Mouse (Mus musculus): ENCODE results near the gene Mylk4. TPM values are rescaled to one million over a fixed set of nuclear protein-coding genes. Genes with fewer than 3 reads are reported as not detected.

The Mylk4 gene
- polyA plus RNA-seq, 1 experiment from 2014 or later = 1.1 TPM

DNA sequence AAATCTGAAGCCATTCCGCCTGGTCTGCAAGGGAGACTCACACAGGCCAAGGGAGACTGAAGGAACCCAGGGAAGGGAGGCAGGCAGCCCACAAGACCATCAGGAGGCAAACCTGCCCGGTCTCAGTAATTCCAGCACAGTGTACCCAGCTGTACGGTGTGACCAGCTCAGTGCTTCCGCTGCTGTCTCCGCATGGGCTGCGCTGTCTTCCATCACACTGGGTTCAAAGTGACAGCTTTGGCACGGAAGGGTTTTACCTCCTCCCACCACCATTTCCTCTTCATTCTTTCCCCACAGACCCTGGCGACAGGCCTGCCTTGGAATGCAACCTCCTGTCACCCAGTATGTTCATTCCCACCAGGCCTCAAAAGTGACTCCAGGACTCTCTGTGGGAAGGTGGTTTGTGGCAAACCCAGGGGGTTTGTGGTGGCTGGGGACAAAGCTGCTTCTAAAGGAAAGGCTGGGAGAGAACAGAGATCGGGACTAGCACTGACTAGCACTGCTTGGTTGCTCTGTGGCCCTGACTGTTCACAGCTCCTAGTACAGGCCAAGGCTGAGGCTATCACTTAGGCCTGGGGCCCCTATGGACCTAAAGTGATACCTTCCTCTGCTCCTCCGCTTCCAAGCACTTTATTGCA, 77.0 kb downstream of the Mylk4 start:
- H3K27ac ChIP-seq = peak overlapping the region; percentile 51
- no peaks in the 10 kb centered on the region for H3K9me3 ChIP-seq (replicated peaks)
- no peaks in the 10 kb centered on the region for H3K27me3 ChIP-seq
- no peak overlapping the region for H3K4me3 ChIP-seq
- H3K36me3 ChIP-seq = no peaks in the 10 kb centered on the region
- no peak overlapping the region for H3K9ac ChIP-seq
- 33% methylated on average over 10 of the region's 10 CpGs for WGBS
- peaks cover 9% of the 10 kb centered on the region for H3K4me1 ChIP-seq (replicated peaks)
- ATAC-seq (replicated peaks; ENCODE audit: insufficient number of reproducible peaks, insufficient read depth, low FRiP score, low read depth) = peak; percentile 77
- no peak overlapping the region for H3K4me2 ChIP-seq

DNA sequence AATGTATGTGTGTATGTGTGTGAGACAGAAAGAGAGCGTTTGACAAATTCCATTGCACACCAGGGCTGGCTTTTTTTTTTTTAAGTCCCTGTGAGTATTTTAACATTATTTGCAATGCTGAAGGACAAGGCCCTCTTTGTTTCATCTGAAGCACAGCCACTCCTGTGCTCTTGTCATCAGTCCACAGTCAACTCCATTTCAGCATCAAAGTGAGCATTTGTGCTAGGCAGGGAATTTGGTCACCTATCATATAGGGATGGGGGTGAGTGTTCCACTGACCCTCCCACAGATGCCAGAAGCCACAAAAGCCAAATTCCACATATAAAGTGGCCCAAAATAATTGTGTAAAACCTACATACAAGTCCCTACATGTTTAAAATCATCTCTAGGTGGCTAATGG, 78.4 kb downstream of the Mylk4 start:
- Histone ChIP-seq H3K36me3 (no peaks in the 10 kb centered on the region), H3K9ac (no peak overlapping the region), H3K4me3 (no peak overlapping the region), H3K9me3 (replicated peaks) (no peaks in the 10 kb centered on the region), H3K27me3 (no peaks in the 10 kb centered on the region), H3K27ac (no peak overlapping the region), H3K4me1 (replicated peaks) (peaks cover 9% of the 10 kb centered on the region), H3K4me2 (no peak overlapping the region)
- WGBS = 51% methylated on average over 1 of the region's 1 CpGs
- no peak for ATAC-seq (replicated peaks; ENCODE audit: insufficient number of reproducible peaks, insufficient read depth, low FRiP score, low read depth)

DNA sequence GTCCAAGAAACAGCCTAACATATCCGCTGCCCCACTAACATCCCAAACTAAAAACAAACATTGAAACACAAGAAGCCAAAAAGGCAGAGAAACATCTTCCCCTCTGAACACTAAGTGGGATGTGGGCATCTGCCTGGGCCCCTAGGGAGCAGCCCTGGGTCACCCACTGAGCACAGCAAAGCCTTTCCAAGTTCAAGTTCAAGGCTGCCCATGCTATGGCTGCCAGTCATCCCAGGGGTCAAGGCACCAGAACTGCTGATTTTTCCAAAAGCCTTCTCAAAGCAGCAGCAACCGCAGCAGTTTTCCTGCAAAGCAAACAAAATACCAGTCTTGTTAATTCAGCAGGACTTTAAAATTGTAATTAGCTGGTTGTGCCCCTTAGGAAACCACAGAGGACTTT, 78.8 kb downstream of the Mylk4 start:
- Histone ChIP-seq H3K9me3 (replicated peaks) (no peaks in the 10 kb centered on the region), H3K27me3 (no peaks in the 10 kb centered on the region), H3K4me2 (no peak overlapping the region), H3K9ac (no peak overlapping the region), H3K27ac (no peak overlapping the region), H3K4me3 (no peak overlapping the region), H3K36me3 (no peaks in the 10 kb centered on the region), H3K4me1 (replicated peaks) (peaks cover 9% of the 10 kb centered on the region)
- no peak for ATAC-seq (replicated peaks; ENCODE audit: insufficient number of reproducible peaks, insufficient read depth, low FRiP score, low read depth)
- WGBS = 73% methylated on average over 2 of the region's 2 CpGs

DNA sequence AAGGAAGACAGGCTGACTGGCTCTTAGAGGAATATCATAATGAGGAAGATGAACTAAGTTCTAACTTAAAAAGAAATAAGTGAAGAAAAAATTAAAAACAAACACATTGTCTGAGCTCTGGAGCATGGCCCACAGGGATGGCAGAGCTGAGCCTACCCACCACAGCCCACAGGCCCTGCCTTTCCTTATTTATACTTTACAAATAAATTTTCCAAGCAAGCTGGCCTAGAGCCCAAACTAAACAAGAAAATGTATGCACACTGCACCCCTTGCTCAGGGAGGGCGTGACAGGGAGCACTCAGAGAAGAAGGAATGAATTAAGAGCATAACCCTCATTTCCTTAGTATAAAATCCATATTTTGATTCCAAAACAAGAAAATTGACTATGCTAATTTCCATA, 82.2 kb downstream of the Mylk4 start:
- Histone ChIP-seq H3K27ac (no peak overlapping the region), H3K4me2 (no peak overlapping the region), H3K36me3 (no peaks in the 10 kb centered on the region), H3K27me3 (no peaks in the 10 kb centered on the region), H3K9ac (no peak overlapping the region), H3K4me1 (replicated peaks) (peaks cover 4% of the 10 kb centered on the region; the same call in 1 of the 2 replicates), H3K9me3 (replicated peaks) (no peaks in the 10 kb centered on the region), H3K4me3 (no peak overlapping the region)
- WGBS = 72% methylated on average over 1 of the region's 1 CpGs
- no peak for ATAC-seq (replicated peaks; ENCODE audit: insufficient number of reproducible peaks, insufficient read depth, low FRiP score, low read depth)

DNA sequence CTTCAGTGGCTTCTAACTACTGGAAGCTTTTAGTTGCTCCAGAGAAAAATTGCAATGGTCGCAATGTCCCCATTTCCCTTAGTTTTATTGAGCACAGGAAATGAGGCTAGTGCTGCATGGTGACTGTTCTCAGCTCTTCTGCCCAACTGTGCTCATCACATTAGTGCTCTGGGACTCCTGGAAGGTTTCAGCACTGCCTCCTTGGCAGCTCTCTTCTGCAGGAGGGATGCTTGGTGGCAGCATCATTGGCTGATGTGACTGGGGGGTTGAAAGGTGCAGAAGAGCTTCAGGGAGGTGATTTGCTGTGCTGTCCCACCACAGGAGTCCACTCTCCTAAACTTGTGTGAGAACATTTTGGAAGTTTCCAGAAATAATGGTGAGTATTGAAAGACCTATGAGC, 84.4 kb downstream of the Mylk4 start:
- Histone ChIP-seq H3K27ac (no peak overlapping the region), H3K4me3 (no peak overlapping the region), H3K4me2 (no peak overlapping the region), H3K27me3 (no peaks in the 10 kb centered on the region), H3K4me1 (replicated peaks) (no peaks in the 10 kb centered on the region), H3K9ac (no peak overlapping the region), H3K9me3 (replicated peaks) (no peaks in the 10 kb centered on the region), H3K36me3 (no peaks in the 10 kb centered on the region)
- 82% methylated on average over 1 of the region's 1 CpGs for WGBS
- ATAC-seq (replicated peaks; ENCODE audit: insufficient number of reproducible peaks, insufficient read depth, low FRiP score, low read depth) = no peak

DNA sequence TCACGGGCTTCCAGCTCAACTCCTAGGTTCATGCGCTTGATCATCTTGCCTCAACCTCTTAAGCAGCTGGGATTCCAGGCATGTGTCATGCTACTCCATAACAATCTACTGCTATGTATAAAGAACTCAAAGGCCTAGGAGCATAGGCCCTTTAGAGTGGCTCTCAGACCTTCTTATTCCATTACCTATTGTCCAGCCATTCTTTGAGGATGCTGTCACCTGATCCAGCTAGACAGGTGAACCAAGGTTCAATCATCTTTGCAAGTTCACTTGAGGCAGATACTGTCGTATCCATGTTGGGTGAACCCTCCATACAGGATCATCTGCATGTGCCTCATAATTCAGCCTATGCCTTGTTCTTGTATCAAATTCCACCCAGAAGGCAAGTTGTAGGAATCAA, 84.8 kb downstream of the Mylk4 start:
- Histone ChIP-seq H3K4me3 (no peak overlapping the region), H3K4me1 (replicated peaks) (no peaks in the 10 kb centered on the region), H3K9me3 (replicated peaks) (no peaks in the 10 kb centered on the region), H3K36me3 (no peaks in the 10 kb centered on the region), H3K4me2 (no peak overlapping the region), H3K27me3 (no peaks in the 10 kb centered on the region), H3K9ac (no peak overlapping the region), H3K27ac (no peak overlapping the region)
- 88% methylated on average over 3 of the region's 3 CpGs for WGBS
- ATAC-seq (replicated peaks; ENCODE audit: insufficient number of reproducible peaks, insufficient read depth, low FRiP score, low read depth) = no peak

DNA sequence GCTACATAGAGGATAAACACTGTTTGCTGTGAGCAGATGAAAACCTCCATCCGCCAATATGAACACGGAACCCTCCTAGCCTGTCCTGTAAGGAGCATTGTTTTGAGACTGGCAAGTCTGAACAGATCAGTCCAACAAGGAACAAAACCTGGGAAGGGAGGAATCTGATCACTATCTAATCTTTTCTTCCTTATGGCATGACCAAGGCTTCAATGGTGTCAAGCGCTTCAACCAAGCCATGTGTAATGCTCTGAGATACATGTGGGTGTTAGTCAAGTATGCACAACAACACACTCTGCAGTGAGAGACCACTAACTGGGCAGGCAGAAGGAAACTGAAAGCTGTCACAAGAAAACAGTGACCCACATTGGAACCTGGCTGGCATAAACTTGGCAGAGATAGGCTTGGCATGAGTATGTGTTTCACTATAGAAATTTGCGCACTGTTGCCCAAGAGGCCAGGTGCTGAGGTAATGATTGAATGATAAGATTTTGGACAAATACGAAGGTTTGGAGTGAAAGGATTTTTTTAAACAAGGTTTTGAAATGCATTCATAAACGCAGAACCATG, 89.8 kb downstream of the Mylk4 start:
- Histone ChIP-seq H3K4me3 (no peak overlapping the region), H3K9ac (no peak overlapping the region), H3K9me3 (replicated peaks) (no peaks in the 10 kb centered on the region), H3K36me3 (no peaks in the 10 kb centered on the region), H3K4me1 (replicated peaks) (no peaks in the 10 kb centered on the region), H3K4me2 (no peak overlapping the region), H3K27ac (no peak overlapping the region), H3K27me3 (no peaks in the 10 kb centered on the region)
- no peak for ATAC-seq (replicated peaks; ENCODE audit: insufficient number of reproducible peaks, insufficient read depth, low FRiP score, low read depth)
- WGBS = 81% methylated on average over 6 of the region's 6 CpGs

DNA sequence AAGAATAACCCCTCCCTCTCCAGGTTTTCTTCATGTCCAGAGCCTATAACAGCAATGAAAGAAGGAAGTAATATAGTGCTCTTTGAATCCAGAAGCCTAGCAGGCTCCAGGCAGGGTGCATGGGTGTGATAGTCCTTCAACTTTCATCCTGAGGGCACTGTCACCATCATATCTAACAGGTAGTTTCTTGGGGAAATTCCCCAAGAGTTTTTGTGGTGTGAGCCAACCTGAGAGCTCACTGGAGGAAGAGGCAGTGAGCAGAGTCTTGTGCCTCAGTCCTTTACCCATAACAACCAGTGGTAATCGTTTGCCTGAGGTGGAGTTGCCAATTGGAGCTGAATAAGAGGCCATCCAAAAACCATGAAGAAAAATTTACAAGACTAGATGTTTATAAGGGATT, 91.2 kb downstream of the Mylk4 start:
- Histone ChIP-seq H3K4me3 (no peak overlapping the region), H3K4me1 (replicated peaks) (no peaks in the 10 kb centered on the region), H3K9ac (no peak overlapping the region), H3K27ac (no peak overlapping the region), H3K9me3 (replicated peaks) (no peaks in the 10 kb centered on the region), H3K4me2 (no peak overlapping the region), H3K27me3 (no peaks in the 10 kb centered on the region), H3K36me3 (no peaks in the 10 kb centered on the region)
- 79% methylated on average over 1 of the region's 1 CpGs for WGBS
- ATAC-seq (replicated peaks; ENCODE audit: insufficient number of reproducible peaks, insufficient read depth, low FRiP score, low read depth) = no peak

DNA sequence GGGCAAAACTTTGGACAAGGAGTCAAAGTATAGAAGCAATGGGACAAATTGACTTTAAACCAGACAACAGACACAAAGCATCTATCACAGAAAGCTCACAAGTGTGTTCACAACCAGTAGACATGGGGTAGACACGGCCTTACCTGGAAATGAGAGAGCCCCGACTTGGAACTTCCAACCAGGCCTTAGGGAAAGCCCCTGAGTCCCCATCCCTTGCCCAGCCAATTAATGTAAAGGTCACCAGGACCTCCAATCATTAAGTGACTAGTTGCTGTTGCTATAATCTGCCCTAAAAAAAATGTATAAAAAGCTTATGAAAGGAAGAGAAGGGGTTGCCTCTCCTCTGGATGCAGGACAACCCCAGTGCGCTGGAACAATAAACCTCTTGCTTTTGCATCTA, 93.5 kb downstream of the Mylk4 start:
- H3K9ac ChIP-seq = no peak overlapping the region
- ATAC-seq (replicated peaks; ENCODE audit: insufficient number of reproducible peaks, insufficient read depth, low FRiP score, low read depth) = no peak
- 84% methylated on average over 3 of the region's 3 CpGs for WGBS

DNA sequence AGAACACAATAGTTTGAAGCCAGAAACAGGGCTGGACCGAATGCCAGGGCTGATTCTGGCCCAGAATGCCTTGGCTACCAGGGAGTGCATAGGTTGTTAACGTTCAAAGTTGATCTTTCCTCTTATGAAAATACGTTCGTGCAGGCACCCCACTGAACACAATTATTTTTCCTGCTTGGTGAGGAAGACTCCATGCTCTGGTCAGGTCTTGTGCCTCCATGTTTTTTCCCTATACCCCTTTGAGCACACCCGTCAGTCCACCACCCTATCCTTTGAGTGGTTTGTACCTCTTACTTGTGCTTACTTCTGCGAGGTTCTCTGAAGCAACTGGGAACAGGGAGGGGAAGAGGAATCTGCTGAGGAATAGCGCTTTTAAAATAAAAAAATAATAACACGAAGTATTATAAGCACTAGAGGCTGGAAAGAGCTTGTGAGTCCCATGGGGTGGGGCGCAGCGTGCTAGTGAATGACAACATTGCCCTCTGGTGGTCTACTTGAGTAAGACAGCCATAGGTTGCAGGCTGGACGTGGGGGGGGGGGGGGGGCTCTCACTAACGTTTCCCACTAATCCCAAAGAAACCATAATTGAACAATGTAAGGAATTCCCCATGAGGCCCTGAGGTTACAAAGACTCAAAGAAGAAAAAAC, 102.8 kb downstream of the Mylk4 start:
- no peak; the same call in 1 of the 2 replicates for ATAC-seq (replicated peaks; ENCODE audit: insufficient number of reproducible peaks, insufficient read depth, low FRiP score, low read depth)
- H3K9me3 ChIP-seq (replicated peaks) = no peaks in the 10 kb centered on the region
- H3K36me3 ChIP-seq = no peaks in the 10 kb centered on the region
- no peak overlapping the region for H3K9ac ChIP-seq
- H3K4me1 ChIP-seq (replicated peaks) = peaks cover 11% of the 10 kb centered on the region
- H3K4me2 ChIP-seq = peak overlapping the region; percentile 46
- H3K27ac ChIP-seq = no peak overlapping the region
- H3K4me3 ChIP-seq = no peak overlapping the region
- no peaks in the 10 kb centered on the region for H3K27me3 ChIP-seq
- 32% methylated on average over 12 of the region's 12 CpGs for WGBS

More for the DNA sequence above, 93.5 kb downstream of the Mylk4 start:
- Histone ChIP-seq H3K4me3 (no peak overlapping the region), H3K27me3 (no peaks in the 10 kb centered on the region), H3K4me1 (replicated peaks) (no peaks in the 10 kb centered on the region), H3K4me2 (no peak overlapping the region), H3K36me3 (no peaks in the 10 kb centered on the region), H3K27ac (no peak overlapping the region), H3K9me3 (replicated peaks) (no peaks in the 10 kb centered on the region)

DNA sequence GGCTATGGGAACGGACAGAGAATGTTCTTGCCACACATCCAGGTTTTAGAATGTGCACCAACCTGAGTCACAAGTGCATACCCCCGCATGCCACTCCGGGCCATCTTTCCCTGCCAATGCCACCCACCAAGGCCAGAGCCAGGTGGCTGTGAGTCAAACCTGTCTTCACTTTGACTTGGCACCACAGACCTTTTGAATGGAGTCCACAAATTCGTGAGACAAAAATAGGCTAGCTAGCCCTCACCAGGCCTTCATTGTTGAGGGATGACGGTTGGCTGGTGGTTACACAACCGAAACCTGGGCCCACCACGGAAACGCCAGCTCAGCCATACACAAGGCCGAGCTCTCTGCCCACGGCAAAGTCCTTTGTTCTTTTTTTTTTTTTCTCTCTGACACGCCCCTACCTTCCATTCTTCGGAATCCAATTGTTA, 103.6 kb downstream of the Mylk4 start:
- 55% methylated on average over 12 of the region's 12 CpGs for WGBS
- Histone ChIP-seq H3K27ac (no peak overlapping the region), H3K4me3 (no peak overlapping the region), H3K9me3 (replicated peaks) (no peaks in the 10 kb centered on the region), H3K27me3 (no peaks in the 10 kb centered on the region), H3K4me2 (no peak overlapping the region), H3K4me1 (replicated peaks) (peaks cover 11% of the 10 kb centered on the region), H3K9ac (no peak overlapping the region), H3K36me3 (no peaks in the 10 kb centered on the region)
- no peak for ATAC-seq (replicated peaks; ENCODE audit: insufficient number of reproducible peaks, insufficient read depth, low FRiP score, low read depth)

DNA sequence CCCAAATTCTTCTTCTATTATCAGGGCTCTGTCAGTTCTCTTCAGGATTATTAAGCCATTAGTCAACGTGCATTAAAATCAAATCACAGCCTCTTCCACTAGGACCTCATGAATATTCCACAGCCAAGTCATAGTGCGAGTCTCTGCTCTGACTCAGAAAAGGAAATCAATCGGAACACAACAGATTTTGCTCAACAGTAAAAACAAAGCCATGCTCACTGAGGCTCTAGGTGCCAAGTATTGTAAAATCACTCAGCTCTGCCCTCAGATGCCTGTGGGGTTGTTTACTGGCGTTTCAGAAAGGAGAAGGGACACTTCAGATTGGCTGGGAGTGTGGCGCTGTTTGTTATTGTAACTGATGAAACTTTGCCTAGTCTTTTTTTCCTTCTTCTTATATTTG, 104.8 kb downstream of the Mylk4 start:
- 72% methylated on average over 5 of the region's 5 CpGs for WGBS
- Histone ChIP-seq H3K27me3 (no peaks in the 10 kb centered on the region), H3K27ac (no peak overlapping the region), H3K9ac (no peak overlapping the region), H3K4me1 (replicated peaks) (peaks cover 11% of the 10 kb centered on the region), H3K4me3 (no peak overlapping the region), H3K9me3 (replicated peaks) (no peaks in the 10 kb centered on the region), H3K4me2 (no peak overlapping the region), H3K36me3 (no peaks in the 10 kb centered on the region)
- ATAC-seq (replicated peaks; ENCODE audit: insufficient number of reproducible peaks, insufficient read depth, low FRiP score, low read depth) = no peak

Data from heart, embryonic 15.5 days (tissue).